Mouse (Mus musculus): ENCODE measurements around the gene Smyd3.

- TF ChIP-seq EP300 (optimal IDR thresholded peaks at IDR 0.05) = no peak
- no peak for TF ChIP-seq CTCF (IDR thresholded peaks at IDR 0.05; ENCODE audit: low read depth)
These were observed 45.4 kb upstream of the Smyd3 start for GRCm38 (mm10) chr1:179563211-179563610.

All from stomach, postnatal 0 days (tissue).